Mouse (Mus musculus) megakaryocyte, embryonic 14.5 days (primary cell): ENCODE results near the gene Rec114.

ENCODE experiments used
- FLI1 ChIP-seq: IDR thresholded peaks from 2 replicates; pipeline ENCODE4 v1.6.1; 2012; ENCODE audit warnings: low read length, inconsistent platforms, mixed read lengths
- GATA1 ChIP-seq: IDR thresholded peaks from 3 replicates; pipeline ENCODE4 v1.6.1; 2012; ENCODE audit warnings: mixed read lengths, low read length, inconsistent platforms, borderline replicate concordance

DNA sequence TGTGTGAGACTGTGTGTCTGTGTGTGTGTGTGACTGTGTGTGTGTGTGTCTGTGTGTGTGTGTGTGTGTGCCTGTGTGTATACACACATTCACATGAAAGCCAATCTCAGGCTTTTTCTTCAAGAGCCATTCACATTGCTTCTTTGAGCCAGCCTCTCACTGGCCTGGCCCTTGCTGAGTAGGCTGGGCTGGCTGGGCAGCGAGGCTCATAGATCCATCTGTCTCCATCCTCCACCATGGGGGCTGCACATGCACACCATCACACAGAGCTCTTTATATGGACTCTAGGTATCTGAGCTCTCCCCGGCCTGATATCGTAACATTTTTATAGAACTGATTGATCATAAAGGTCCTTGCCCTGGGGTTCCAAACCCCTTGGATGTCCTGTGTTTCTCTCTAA, 45.7 kb upstream of the Rec114 start:
- TF ChIP-seq GATA1, result no peak
- no peak for TF ChIP-seq FLI1
